Mouse (Mus musculus): ENCODE data around the gene Sec24a.

DNA sequence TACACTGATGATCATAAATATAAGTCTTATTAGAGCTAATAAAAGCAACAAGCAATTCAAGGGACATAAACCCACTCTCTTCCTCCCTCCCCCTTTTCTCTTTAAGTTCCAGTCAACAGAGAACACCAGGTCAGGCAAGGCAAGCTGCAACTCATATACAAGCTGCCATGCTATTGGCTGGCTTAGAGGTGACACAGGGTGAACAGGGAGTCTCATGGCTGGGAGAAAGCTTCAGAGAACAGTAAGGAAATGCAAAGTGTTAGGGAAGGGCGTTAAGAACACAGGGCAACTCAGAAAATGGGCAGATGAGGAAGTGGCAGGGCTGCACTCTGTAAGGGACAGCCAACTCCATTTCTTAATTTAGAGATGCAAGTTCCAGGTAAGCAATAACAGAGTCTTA is 30.6 kb downstream of the Sec24a start:
- no peak for TF ChIP-seq HCFC1 (IDR thresholded peaks at IDR 0.05; ENCODE audit: borderline replicate concordance, insufficient read depth, low read length)
- no peak for TF ChIP-seq ZC3H11A (IDR thresholded peaks at IDR 0.05; ENCODE audit: borderline replicate concordance, low read depth, low read length)
- no peak for TF ChIP-seq ZNF384 (IDR thresholded peaks at IDR 0.05; ENCODE audit: low read depth, low read length)
- TF ChIP-seq MAFK (IDR thresholded peaks at IDR 0.05; ENCODE audit: insufficient read depth, low read depth, low read length) = no peak
- TF ChIP-seq CHD2 (IDR thresholded peaks at IDR 0.05; ENCODE audit: low read depth, low read length) = no peak
